Mouse (Mus musculus) common myeloid progenitor, adult 5-6 weeks (primary cell): ENCODE data around the gene Esyt2. TPM values are rescaled to one million over a fixed set of nuclear protein-coding genes. Genes with fewer than 3 reads are reported as not detected.

Experiments
- ATAC-seq: replicated peaks from 2 replicates; pipeline ENCODE4 v1.8.0; 2016; ENCODE audit warnings: low read depth, mild to moderate bottlenecking, moderate TSS enrichment, inconsistent platforms; ENCODE audit not compliant: poor library complexity, severe bottlenecking
- total RNA-seq: library from RNA; stranded (forward); fragments of 200-1000, 187-1606 nt; gene quantifications from 2 replicates; pipeline ENCODE4 v1.2.3, GENCODE M21; 2017

The Esyt2 gene
- total RNA-seq, 1 experiment from 2014 or later: 52.1 TPM

DNA sequence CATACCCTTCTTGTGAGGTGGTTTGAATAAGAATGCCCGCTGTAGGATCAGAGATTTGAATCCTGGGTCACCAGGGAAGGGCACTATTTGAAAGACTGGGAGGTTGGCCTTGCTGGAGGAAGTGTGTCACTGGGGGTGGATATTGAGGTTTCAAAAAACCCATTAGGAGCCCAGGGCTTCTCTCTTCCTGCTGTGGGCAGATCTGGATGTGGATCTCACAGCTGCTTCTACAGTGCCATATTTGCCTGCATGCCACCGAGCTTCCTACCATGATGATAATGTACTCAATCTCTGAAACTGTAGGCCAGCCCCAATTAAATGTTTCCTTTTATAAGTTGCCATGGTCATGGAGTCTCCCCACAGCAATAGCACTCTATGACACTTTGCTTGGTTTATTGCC lies 1.8 kb upstream of the Esyt2 start:
- no peak for ATAC-seq

DNA sequence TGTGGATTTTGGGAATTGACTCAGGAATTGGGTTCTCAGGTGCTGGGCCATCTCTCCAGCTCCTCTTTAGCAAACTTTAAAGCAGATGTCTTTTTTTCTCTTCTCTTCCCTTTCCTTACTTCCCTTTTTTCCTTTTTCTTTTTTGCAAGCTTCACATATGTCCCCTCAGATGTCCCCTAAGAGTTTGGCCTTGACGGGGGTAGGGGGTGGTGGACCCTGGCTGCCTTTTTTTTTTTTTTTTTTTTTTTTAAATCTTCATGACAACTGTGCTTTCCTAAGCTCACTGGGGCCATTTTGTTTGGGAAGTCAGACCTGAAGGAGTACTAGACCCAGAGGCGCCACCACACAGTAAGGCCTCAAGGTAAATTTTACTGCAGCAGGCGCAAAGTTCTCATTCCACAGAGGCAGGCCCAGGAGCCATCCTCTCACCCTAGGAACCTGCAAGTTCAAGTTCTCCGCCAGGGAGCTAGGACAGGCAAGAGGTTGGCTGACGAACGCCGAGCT lies 795 bp upstream of the Esyt2 start:
- peak; percentile 2 for ATAC-seq

DNA sequence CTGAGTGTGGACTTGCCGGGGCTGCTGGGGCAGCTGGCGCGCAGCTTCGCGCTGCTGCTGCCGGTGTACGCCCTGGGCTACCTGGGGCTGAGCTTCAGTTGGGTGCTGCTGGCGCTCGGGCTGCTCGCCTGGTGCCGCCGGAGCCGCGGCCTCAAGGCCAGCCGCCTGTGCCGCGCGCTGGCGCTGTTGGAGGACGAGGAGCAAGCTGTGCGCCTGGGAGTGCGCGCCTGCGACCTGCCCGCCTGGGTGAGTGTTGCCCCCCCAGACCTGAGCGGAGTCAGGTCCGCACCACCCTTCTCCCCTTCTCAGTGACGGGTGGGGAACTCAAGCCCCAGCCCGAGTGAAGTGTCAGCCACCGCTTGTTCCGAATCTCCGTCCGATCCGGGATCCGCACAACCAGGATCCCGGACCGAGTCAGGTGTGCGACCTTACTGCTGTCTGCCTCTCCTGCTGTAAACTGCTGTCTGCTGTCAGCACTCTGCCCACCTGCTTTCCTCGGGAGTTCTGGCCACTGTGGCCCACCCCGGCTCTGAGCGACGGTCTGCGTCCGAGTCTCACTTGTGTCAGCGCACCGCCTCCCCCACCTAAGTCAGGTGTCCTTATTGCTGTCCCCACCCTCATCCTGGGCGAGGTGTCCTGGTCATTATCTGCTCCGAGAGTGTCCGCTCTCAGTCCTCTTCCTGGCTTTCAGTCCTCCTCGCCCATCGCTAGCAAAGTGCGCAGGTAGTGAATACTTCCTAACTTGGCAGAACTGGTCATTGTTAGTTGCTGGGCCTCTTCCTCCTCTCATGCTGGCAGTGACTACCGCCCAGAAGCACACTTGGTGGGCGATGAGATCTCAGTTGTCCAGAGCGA lies 658 bp downstream of the Esyt2 start:
- no peak for ATAC-seq

DNA sequence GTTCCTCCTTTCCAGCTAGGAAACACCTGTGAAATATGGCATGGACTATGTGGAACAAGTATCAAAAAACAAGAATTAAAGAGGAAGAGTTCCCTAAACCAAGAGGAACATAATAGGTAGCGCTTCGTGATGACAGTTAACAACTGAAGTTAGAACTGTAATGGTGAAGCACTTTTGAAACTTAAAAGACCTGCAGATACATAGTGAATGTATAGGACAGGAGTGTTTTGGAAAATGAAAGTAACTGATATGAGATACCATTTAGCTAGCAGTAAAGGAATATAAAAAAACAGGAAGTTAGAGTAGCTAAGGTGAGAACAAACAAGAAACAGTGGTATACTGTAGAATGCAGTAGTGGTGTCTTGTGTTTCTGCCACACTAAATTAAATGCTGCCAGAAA lies 1.9 kb downstream of the Esyt2 start:
- no peak for ATAC-seq

DNA sequence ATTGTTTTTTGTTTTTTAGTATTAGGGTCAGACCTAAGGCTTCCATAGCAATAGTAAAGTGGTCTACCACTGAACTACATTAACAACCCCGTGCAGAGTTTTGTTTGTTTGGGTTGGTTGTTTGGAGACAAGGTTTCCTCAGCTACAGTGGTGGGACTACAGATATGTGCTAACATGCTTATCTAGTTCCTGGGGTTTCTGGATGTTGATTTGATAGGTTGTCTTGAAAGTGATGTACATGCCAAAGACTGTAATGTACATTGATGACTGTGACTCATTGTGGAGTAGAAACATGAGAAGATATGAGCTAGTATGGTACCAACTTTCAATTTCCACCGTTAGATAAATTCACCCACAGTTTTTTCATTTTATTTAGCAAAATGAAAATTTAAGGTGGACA lies 2.5 kb downstream of the Esyt2 start:
- ATAC-seq: no peak

DNA sequence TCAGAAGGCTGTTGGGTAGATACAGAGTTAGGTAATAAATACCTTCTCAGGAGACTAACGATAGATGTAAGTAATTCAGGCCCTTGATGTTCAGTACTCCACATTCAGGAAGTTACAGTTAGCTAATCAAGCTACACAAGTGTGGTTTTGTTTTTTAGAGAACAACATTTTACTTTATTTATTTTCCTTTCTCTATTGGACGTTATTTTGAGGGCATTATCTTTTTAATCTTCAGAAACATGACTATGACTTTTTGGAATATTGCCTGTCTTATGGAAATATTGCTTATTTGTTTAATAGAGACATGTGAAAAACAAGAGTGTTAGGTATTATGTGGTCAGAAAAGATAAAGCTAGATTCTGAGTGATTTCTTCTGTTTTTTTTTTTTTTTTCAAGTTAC lies 12.2 kb downstream of the Esyt2 start:
- peak; percentile 64 for ATAC-seq

DNA sequence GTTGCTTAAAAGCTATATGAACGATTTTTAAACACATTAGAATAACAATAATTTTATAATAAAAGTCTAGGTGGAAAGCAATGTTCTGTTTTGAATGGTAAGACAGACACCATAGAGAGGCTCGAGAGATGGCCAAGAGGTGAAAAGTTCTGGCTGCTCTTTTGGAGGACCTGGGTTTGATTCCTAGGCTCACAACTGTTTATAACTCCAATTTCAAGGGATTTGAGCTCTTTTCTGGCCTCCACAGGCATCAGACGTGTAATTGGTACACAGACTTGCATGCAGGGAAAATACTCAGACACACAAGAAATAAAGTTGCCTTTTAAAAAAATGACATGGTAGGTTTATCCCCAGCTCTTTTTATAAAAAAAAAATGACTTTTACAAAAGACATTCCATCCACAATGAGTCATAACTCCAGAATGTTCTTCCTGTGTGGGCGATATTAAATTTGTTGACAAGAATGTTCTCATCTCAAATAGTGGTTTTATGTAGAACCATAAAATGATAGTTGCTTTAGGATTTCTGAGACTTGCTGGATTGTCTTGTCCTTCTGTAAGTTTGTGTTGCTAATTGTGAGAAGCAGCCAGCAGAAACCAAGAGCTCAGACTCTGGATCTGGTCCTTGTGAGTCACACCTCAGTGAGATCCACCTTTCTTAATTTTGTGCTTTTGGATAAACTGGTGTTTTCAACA lies 12.8 kb downstream of the Esyt2 start:
- ATAC-seq: no peak

DNA sequence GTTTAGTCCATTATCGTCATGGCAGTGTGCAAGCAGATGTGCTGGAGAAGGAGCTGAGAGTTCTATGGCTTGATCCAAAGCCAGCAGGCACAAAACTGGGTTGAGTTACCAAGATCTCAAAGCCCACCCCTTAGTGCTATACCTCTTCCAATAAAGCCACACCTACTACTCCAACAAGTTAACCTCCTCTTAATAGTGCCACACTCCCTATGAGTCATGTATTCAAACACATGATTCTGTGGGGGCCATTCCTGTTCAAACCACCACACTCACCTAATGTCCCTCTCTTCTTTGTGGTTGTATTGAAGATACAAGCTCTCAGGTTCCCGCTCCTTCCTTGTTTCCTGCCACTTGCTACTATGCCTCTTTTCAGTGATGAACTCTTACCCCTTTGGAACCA lies 18.9 kb downstream of the Esyt2 start:
- ATAC-seq: no peak

DNA sequence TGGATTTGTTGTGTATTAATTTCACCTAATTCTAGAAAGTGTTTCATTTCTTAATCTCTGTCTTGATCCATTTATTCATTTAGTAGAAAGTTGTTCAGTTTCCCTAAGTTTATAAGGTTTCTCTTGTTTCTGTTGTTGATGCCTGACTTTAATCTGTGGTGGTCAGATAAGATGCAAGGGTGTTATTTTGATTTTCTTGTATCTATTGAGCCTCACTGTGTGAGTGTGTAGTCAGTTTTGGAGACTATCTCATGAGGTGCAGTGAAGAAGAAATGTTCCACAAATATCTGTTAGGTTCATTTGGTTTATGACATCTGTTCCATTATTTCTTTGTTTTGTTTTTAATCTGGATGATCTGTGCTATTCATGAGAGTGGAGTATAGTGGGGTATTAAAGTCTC lies 21.2 kb downstream of the Esyt2 start:
- ATAC-seq: no peak

DNA sequence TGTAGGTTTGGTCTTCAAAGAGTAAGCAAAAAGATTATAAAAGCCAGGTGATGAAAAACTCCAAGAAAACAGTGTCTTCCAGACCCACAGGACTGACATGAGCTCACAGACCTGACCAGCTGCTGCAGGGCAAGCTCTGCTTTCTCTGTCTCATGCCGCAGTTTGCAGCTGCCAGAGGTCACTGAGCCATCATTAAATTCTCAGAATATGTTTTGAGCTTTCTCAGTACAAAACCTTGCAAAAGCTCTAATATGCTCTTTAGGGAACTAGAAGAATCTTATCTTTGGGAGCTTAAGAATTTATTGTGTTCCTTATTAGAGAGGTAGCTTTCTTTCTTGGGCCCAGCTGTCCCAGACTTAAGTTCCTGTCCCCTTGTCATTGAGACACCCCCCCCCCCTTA lies 25.0 kb downstream of the Esyt2 start:
- ATAC-seq: no peak

DNA sequence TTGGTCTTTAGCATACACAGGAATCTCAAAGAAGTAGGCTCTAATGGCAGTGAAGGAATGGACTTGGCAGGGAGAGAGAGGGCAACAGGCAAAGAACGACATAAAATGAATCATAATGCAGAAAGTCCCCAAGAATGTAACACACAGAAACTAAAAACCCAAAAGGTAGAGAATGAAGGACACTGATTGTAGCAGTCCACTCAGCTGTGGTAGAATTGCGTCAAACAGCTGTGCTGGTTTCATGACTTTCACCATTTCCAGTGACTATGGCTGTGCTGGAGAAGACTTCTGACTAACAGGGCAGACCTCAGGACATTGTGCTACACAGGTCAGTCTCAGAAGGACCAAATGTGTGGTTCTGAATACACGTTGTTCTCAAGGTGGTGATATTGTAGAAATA lies 26.9 kb downstream of the Esyt2 start:
- ATAC-seq: no peak

DNA sequence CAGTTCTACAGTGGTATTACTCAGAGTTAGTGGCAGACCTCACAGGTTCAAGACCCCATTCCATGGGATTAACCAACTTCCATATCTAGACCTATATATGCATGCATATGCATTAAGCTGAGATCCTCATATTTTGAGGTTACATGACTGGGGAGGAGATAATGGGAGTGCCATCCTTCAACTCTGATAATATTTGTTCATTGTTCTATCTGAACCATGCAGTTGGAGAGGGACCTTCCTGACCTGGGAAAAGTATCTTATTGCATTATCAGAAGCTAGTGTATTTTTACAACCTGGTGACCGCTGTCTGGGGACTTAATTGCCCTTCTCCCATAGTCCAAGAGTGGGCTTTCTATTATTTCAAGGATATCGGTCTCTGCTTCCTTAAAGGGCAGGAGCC lies 27.6 kb downstream of the Esyt2 start:
- no peak for ATAC-seq

DNA sequence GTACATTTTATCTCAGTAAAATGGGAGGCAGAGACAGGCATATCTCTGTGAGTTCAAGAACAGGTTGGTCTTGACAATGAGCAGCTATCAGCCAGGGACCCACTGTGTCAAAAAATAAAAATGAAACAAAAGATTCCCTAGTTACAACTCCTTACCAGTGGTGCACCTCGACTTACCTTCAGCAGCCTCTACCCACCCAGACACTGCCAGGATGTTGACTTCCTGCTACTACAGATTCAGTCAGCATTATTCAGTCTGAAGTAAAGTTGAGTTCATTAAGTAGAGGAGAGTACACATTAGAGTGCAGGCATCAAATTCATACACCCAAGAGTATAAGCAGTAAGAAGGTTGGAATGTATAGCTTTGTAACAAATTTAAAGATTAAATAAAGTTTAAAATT lies 32.8 kb downstream of the Esyt2 start:
- no peak for ATAC-seq

DNA sequence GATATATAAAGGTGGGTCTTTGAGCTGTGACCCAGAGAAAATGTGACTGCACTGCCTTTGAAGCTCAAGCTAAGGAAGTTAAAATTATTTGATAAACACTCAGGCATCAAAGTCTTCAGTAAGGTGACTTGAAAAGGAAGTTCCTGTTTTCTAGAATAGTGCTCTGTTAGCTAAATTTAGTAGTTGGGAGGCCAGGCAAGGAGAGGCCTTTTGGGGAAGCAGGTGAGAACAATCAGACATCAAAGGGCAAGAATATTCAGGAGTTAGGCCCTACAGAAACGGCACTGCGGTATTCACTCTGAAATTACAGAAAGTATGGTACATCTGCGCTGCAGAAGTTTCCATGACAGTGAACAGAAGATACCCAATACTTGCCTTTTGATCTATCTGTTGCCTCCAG lies 34.5 kb downstream of the Esyt2 start:
- peak; percentile 46 for ATAC-seq

DNA sequence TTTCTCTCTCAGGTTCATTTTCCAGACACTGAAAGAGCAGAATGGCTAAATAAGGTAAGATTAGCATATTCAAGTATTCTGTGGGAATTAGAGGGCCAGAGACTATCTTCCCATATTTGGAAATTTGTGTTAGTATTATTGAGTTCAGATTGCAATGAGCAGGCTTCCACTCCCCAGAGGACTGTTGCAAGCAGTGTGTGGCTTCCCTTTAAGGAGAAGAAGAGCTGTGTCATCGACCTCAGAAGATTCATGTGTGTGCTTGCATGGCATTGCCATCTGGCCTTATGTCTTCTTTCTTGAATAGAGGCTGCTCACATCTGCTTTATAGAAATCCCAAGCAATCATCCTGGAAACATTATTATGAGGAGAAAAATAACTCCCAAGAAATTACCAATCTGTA lies 36.8 kb downstream of the Esyt2 start:
- peak; percentile 59 for ATAC-seq

DNA sequence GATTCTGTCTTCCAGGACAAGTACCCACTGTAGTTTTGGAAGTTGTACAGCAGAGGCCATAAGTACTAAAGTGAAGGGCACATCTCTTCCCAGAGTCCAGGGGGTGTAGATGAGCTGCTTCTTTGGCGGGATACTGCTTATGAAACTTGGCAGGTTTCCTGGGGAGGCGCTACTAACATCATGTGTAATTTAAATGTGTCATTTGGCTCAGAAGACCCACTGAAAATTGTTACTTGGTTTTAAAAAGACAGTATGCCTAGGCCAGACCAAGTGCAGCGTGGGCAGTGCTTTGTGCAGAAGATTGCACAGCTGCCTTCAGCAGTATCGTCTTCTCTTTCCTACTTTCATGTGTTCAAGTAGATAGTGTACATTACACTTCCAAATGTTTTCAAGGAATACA lies 44.5 kb downstream of the Esyt2 start:
- ATAC-seq: no peak

DNA sequence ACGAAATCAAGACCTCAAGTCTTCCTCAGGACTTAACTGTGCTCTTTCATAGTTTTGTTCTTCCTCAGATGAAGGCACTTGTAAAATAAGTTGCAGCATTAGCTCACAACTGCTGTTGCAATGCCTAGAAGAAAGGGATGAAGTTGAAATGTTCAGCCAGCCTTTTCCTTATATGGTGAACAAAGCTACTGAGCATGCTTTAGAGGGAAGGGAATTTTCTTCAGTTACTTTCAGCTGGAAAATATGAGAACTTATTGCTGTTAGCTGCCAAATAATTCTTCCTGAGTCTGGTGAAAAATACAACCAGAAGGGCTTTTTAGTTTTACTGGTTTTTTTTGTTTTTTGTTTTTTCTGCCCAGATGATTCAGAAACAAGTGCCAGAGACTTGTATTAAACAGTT lies 45.2 kb downstream of the Esyt2 start:
- no peak for ATAC-seq

DNA sequence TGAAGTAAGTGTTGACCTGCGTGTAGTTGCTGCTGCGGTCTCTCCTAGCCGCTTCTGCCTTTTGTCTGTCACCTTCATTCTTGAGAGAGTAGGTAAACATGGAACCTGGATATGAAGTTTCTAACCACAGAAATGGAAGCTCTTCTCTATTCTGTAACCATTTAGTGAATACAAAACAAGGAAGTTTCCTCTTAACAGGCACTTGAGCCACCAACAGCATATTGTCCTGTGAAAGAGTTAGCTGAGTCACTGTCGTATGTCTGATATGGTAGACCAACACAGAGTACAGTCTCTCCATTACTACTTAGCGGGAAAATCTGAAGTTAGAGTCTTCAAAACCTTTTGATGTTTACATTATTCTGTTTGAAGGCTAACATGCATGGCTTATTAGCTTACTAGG lies 53.3 kb downstream of the Esyt2 start:
- peak; percentile 85 for ATAC-seq

DNA sequence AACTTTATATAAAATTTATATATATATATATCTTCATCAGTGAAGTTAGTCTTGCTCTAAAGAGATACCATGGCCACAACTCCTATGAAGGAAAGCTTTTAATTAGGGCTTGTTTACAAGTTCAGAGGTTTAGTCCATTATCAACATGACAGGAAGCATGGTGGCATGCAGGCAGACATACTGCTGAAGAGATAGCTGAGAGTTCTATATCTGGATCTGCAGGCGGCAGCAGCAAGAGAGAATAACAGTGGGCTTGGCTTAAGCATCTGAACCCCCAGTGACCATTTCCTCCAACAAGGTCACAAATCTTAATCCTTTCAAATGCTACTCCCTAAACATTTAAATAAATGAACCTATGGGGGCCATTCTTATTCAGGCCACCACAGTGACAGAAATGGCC lies 59.2 kb downstream of the Esyt2 start:
- ATAC-seq: no peak

DNA sequence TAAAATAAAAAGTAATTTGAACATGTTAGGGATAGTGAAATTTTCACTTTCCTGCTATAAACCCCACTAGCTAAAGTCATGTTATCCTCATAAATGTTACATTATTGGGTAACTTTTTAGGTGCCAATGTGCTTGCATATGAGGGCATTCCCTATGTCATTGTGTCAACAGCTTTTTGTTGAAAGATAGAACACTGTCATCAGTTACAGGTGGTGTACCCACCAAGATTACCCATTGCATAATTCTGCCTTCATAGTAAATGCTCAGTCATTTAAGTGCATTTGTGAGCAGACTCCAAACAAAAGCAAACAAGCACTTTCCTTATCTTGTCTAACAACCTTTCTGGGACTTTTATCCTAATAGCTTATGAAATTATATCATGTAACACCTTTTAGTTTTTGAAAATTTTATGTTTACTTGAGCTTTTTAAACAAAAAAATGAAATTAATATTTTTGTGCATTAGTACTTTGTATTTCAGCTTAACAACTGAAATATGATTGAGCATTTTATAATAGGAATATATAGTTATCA lies 67.8 kb downstream of the Esyt2 start:
- ATAC-seq: no peak; the same call in 1 of the 2 replicates

DNA sequence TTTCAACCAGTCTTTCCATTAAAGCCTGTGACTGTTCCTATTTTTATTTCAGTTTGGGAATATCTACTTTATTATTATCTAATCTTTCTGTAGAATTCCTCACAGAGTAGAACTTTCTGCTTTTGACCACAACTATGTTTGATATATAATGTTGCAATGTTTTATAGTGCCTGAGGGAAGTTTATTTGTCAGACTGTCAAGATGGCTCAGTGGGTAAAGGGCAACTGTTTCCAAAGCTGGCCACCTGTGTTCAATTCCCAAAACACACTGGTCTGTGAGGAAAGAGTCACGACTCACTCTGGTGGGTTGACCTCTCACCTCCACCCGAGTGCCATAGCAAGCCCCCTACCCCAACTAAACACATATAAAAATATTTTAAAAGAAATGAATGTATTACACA lies 68.4 kb downstream of the Esyt2 start:
- ATAC-seq: no peak
